Mouse (Mus musculus) neural tube, embryonic 12.5 days (tissue): ENCODE measurements at regions not wholly inside any gene's neighbourhood (a gene's known extent, or its start where the extent isn't known, plus 50 kb on each side); places are given as distances from the start of the nearest gene placed in this dataset.

Experiments
- ATAC-seq: fragments of 200-750 bp; cut with Nextera tagmentation; 2 replicates; pipeline ENCODE4 v1.8.0; 2017; ENCODE audit warnings: low read depth, mild to moderate bottlenecking, moderate TSS enrichment, moderate library complexity; ENCODE audit not compliant: low FRiP score
- H3K27ac ChIP-seq: fragments of 300-500 bp; sonication (generic); 2 replicates; pipeline ENCODE4 v1.5.1; 2016
- H3K27me3 ChIP-seq: fragments of 300-500 bp; sonication (generic); replicated peaks from 2 replicates; pipeline ENCODE4 v1.6.1; 2016; ENCODE audit warnings: mild to moderate bottlenecking
- H3K36me3 ChIP-seq: fragments of 300-500 bp; sonication (generic); 2 replicates; pipeline ENCODE4 v1.6.1; 2016; ENCODE audit warnings: mild to moderate bottlenecking
- H3K4me1 ChIP-seq: fragments of 300-500 bp; sonication (generic); 2 replicates; pipeline ENCODE4 v1.6.1; 2016
- H3K4me2 ChIP-seq: fragments of 300-500 bp; sonication (generic); replicated peaks from 2 replicates; pipeline ENCODE4 v1.6.1; 2016; ENCODE audit warnings: mild to moderate bottlenecking
- H3K4me3 ChIP-seq: fragments of 300-500 bp; sonication (generic); 2 replicates; pipeline ENCODE4 v1.5.1; 2016
- H3K9ac ChIP-seq: fragments of 300-500 bp; sonication (generic); 2 replicates; pipeline ENCODE4 v1.6.1; 2016; ENCODE audit warnings: mild to moderate bottlenecking
- H3K9me3 ChIP-seq: fragments of 300-500 bp; sonication (generic); 2 replicates; pipeline ENCODE4 v1.6.1; 2016; ENCODE audit warnings: mild to moderate bottlenecking
- WGBS: fragments of 180-500 bp; shearing (Covaris S2); methylation state at CpG from one replicate; pipeline ENCODE4 v1.1.7; 2016; 5-methylcytosine and 5-hydroxymethylcytosine counted together

DNA sequence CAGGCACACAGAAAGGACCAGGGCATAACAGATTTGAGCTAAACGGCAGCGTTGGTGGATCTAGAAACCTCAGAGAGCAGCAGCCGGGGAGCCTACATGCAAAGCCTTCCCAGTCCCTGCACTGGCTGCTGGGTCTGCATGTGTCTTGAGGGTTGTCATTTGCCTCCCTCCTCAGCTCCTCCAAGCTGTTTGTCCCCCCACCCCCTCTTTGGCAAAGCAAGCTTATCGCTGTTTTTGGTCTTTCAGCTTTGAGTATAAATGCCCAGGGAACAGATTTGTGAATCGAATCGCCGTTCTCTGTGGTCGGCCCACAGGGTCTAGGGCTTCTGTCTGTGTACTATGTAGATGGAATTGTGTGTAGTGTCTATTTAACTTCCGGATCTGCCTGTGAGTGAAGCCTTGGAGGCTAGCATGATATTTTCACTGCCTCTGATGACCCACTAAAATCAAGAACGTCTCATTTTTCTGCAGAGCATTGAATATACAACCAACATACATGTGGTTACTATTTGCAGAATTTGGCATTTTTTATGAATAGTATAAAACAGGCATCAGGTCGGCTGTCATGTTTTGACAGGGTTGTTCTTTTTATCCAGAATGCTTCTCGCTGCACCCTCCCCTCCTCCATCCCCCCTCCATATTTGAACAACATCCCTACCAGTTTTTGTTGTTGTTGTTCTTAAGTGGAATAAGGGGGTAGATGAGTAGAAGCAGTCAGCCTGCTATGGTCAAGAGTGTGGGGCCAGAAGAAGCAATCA is 121.3 kb upstream of the Gm10295 start:
- no peaks in the 10 kb centered on the region for H3K9me3 ChIP-seq
- peak overlapping the region; percentile 48 for H3K4me2 ChIP-seq
- H3K9ac ChIP-seq = no peak overlapping the region
- H3K36me3 ChIP-seq = no peaks in the 10 kb centered on the region
- H3K27me3 ChIP-seq = no peaks in the 10 kb centered on the region
- no peak for ATAC-seq
- H3K4me1 ChIP-seq = peaks cover 18% of the 10 kb centered on the region
- no peak overlapping the region for H3K4me3 ChIP-seq
- 54% methylated on average over 12 of the region's 12 CpGs for WGBS
- H3K27ac ChIP-seq = peak overlapping the region; percentile 42; the same call in 1 of the 2 replicates

DNA sequence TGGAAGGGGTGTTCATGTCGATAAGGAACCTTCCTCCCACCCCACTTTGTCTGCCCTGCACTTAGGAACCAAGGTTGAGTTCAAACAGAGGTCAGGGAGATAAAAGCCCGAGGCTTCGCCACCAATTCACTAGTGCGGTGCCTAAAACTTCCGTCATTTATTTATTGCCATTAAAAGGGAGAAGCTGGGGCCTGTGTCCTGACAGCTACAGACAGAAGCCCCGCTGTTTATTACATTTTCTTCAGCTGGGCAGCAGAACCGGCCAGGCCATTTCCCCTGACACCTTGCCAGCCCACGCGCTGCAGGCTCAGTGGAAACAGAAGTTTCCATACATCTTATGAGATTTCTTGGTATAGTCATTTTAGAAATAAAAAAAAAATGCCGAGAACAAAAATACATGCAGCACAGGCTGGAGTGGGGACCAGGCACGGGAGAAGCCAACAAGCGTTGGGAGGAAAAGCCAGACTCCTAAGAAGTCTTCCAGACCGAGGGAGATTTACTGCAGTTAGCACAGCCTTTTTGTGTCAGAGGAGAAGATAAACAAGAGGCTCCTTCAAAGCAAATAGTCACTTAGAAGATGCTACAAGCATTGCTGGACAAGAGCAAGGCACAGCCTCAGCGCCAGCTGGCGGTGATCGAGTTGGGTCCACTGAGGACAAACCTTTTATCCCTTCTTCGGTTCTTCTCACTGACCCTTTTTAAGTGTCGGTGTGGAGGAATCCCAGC is 120.5 kb upstream of the Gm10295 start:
- ATAC-seq = peak; percentile 65
- 3% methylated on average over 18 of the region's 18 CpGs for WGBS
- Histone ChIP-seq H3K9ac (no peak overlapping the region), H3K4me2 (peak overlapping the region; percentile 48), H3K4me3 (no peak overlapping the region), H3K9me3 (no peaks in the 10 kb centered on the region), H3K27ac (peak overlapping the region; percentile 42; the same call in 1 of the 2 replicates), H3K4me1 (peaks cover 18% of the 10 kb centered on the region), H3K27me3 (no peaks in the 10 kb centered on the region), H3K36me3 (no peaks in the 10 kb centered on the region)

DNA sequence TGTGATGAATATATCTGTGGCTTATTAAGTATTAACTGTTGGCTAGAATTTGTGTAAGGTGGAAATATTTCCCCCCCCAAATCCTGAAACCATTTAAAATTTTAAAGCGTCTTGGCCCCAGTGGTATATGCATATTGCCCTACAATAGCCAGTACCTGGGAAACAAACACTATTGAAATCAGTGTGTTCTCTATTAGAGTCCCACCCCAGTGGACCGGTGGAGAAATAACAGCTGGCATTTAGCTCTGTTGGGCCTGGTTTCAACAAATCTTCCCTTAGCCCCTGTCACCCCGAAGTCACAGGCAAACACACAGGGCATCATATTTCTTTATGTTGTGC is 120.0 kb upstream of the Gm10295 start:
- ATAC-seq = peak; percentile 68
- no peaks in the 10 kb centered on the region for H3K27me3 ChIP-seq
- peak overlapping the region; percentile 48 for H3K4me2 ChIP-seq
- no peak overlapping the region for H3K4me3 ChIP-seq
- no peaks in the 10 kb centered on the region for H3K9me3 ChIP-seq
- H3K27ac ChIP-seq = 0 out of 2 replicates have a peak overlapping the region, but pooled peaks have one; percentile 42
- H3K4me1 ChIP-seq = peaks cover 18% of the 10 kb centered on the region
- H3K9ac ChIP-seq = no peak overlapping the region
- WGBS = 5% methylated on average over 3 of the region's 3 CpGs
- no peaks in the 10 kb centered on the region for H3K36me3 ChIP-seq

DNA sequence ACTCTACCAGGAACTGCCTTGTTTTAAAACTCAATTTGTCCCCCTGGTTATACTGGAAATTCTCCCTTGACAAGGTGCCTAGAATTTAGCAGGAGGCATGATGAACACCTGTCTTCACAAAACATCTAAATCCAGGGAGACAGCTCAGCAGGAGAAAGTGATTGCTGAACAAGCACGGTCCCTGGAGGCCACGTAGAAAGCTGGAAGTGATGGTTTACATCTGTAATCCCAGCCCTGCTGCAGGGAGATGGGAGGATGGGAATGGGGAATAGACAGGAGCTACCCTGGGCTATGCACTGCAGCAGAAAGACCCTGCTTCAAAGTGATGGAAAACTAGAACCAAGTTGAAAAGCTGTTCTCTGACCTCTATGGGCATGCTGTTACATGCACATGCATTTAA is 119.1 kb upstream of the Gm10295 start:
- Histone ChIP-seq H3K9me3 (no peaks in the 10 kb centered on the region), H3K9ac (no peak overlapping the region), H3K4me3 (no peak overlapping the region), H3K4me2 (no peak overlapping the region), H3K27ac (no peak overlapping the region), H3K27me3 (no peaks in the 10 kb centered on the region), H3K4me1 (peaks cover 18% of the 10 kb centered on the region), H3K36me3 (no peaks in the 10 kb centered on the region)
- ATAC-seq = no peak
- 31% methylated on average over 2 of the region's 2 CpGs for WGBS

DNA sequence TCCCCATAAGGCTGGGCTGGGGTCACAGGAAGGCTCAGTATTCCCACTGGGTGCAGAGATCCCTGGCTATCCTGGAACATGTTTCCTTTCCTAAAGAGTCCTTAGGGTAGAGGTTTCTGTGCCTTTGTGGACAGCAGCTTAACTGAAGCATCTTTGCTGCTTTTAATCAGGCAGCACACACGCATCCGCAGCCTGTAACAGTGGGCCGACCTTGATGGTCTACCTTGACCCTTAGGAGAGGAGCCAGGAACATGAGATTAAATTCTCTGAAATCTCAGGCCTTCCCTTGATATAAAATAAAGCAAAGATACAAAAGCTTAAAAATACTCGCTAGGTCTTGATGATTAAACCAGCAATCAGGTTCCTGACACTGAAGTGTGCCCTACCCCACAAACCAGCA is 118.7 kb upstream of the Gm10295 start:
- H3K9ac ChIP-seq = no peak overlapping the region
- no peak overlapping the region for H3K4me2 ChIP-seq
- 88% methylated on average over 4 of the region's 4 CpGs for WGBS
- no peak for ATAC-seq
- H3K9me3 ChIP-seq = no peaks in the 10 kb centered on the region
- no peak overlapping the region for H3K4me3 ChIP-seq
- no peak overlapping the region for H3K27ac ChIP-seq
- H3K27me3 ChIP-seq = no peaks in the 10 kb centered on the region
- H3K36me3 ChIP-seq = no peaks in the 10 kb centered on the region
- peaks cover 18% of the 10 kb centered on the region for H3K4me1 ChIP-seq

DNA sequence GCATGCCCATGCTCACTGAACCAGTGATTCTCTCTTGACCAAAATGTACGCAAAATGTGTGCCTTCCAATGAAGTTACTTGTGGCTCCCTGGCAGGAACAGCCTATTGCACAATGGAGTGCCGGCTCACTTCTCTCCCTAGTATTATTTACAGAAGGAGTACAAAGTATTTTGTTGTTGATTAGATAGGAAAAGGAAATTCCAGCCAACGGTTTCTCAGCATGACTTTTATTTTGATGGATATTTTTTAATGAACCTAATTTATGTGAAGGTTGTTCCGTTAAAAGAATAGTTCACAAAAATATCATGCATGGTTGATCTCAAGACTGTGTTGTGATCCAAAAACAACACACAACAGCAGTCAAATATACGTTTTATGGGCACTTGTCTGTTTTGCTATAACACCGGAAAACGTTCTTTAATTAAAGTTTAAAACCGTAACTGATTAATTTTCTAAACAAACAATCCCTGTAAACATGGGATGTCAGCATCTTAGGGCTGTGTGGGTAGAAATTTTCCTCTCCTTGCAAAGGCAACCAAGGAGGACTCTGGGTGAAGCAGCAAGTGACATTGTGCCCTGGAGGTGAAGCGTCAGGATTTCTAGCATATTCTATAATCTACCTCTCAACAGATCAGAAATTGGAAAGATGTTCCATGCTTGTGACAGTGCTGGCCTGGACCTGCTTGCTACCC is 116.3 kb upstream of the Gm10295 start:
- Histone ChIP-seq H3K9ac (no peak overlapping the region), H3K9me3 (no peaks in the 10 kb centered on the region), H3K27me3 (no peaks in the 10 kb centered on the region), H3K4me1 (peaks cover 18% of the 10 kb centered on the region), H3K4me2 (no peak overlapping the region), H3K27ac (no peak overlapping the region), H3K36me3 (no peaks in the 10 kb centered on the region), H3K4me3 (no peak overlapping the region)
- ATAC-seq = no peak
- WGBS = 69% methylated on average over 9 of the region's 9 CpGs

DNA sequence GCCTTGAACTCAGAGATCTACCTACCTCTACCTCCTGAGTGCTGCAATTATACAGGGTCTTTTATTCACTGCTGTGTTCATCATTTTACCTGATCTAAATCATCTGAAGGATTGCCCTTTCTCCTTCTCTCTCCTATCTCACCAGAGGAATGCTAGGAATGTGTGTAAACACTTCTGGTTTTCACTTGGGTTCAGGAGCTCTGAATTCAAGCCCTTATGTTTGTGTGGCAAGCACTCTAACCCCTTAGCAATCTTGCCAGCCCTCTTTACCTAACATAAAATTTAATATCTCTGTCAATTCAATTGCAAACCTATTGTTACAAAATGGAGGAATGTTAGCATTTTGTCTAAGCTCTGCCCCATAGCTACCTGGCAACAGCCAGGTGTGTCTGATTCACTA is 112.8 kb upstream of the Gm10295 start:
- Histone ChIP-seq H3K4me2 (no peak overlapping the region), H3K27me3 (no peaks in the 10 kb centered on the region), H3K36me3 (no peaks in the 10 kb centered on the region), H3K9me3 (no peaks in the 10 kb centered on the region), H3K27ac (no peak overlapping the region), H3K4me3 (no peak overlapping the region), H3K9ac (no peak overlapping the region), H3K4me1 (no peaks in the 10 kb centered on the region)
- no peak for ATAC-seq

DNA sequence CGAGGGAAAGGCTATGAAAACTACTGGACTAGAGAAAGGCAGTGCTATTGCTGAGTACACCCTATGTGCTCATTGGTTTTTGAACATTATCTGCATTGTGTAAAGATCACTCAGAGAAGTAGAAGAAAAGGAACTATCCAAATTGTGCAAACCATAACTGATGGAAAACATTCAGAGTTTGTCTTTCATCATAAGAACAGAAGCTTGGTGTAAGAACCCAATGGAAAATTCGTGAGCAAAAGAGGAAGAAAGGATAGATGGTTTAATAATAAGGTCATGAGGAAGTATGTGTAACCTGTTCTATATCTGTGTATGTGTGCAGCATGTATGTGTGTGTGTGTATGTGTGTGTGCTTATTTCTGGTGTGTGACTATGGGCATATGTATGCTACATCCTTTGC is 112.3 kb upstream of the Gm10295 start:
- no peak overlapping the region for H3K9ac ChIP-seq
- H3K36me3 ChIP-seq = no peaks in the 10 kb centered on the region
- ATAC-seq = no peak
- no peaks in the 10 kb centered on the region for H3K4me1 ChIP-seq
- no peaks in the 10 kb centered on the region for H3K27me3 ChIP-seq
- WGBS = 87% methylated on average over 2 of the region's 2 CpGs
- H3K4me2 ChIP-seq = no peak overlapping the region
- H3K9me3 ChIP-seq = no peaks in the 10 kb centered on the region
- H3K4me3 ChIP-seq = no peak overlapping the region
- no peak overlapping the region for H3K27ac ChIP-seq

DNA sequence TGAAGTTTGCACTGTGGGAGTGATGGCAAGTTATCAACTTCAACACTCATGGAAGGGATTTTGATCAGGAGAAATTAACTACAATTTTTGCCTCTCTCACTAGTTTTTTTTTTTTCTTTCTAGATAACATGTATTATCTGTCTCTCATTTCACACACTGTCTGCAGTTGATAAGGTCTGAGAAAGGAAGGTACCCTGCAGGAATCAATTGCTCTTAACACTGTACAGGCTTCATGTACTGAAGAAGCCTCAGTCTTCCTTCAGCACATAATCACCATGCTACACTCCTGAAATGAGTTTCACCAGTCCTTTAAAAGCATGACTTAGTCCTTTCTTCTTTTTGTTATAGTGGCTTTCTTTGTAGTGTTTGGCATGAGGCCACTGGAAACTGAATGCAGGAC is 108.5 kb upstream of the Gm10295 start:
- Histone ChIP-seq H3K27ac (no peak overlapping the region), H3K36me3 (no peaks in the 10 kb centered on the region), H3K9me3 (no peaks in the 10 kb centered on the region), H3K4me3 (no peak overlapping the region), H3K27me3 (no peaks in the 10 kb centered on the region), H3K9ac (no peak overlapping the region), H3K4me1 (no peaks in the 10 kb centered on the region), H3K4me2 (no peak overlapping the region)
- ATAC-seq = no peak

DNA sequence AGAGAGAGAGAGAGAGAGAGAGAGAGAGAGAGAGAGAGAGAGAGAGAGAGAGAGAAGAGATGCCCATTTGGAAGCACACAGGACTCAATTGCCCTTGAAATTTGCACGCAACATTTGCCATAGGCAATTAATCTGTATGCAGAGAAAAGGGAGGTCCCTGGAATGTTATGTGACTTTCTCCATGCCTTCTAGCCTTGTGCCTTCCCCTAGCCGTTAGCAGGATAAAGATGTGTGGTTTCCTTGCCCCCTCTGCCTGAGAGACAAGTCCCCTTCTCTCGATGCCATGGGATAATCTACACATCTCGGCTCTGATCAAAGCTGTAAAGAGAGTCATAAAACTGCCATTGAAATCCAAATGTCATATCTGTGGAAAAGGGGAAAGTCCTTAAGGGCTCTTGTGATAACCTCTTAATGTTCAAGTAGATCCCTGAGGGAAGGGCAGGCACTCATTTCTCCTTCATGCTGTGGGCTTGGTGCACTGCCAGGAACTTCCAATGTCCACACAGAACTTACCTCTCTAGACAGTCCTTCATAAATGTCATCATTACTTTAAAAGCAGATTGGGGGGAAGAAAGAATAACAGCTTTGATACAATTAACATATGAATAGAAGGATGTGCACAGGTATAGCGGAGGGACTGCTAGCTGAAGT is 106.9 kb upstream of the Gm10295 start:
- no peaks in the 10 kb centered on the region for H3K4me1 ChIP-seq
- WGBS = 44% methylated on average over 5 of the region's 5 CpGs
- H3K36me3 ChIP-seq = no peaks in the 10 kb centered on the region
- no peak overlapping the region for H3K27ac ChIP-seq
- no peaks in the 10 kb centered on the region for H3K9me3 ChIP-seq
- H3K4me3 ChIP-seq = no peak overlapping the region
- H3K27me3 ChIP-seq = no peaks in the 10 kb centered on the region
- no peak overlapping the region for H3K9ac ChIP-seq
- ATAC-seq = no peak
- no peak overlapping the region for H3K4me2 ChIP-seq

DNA sequence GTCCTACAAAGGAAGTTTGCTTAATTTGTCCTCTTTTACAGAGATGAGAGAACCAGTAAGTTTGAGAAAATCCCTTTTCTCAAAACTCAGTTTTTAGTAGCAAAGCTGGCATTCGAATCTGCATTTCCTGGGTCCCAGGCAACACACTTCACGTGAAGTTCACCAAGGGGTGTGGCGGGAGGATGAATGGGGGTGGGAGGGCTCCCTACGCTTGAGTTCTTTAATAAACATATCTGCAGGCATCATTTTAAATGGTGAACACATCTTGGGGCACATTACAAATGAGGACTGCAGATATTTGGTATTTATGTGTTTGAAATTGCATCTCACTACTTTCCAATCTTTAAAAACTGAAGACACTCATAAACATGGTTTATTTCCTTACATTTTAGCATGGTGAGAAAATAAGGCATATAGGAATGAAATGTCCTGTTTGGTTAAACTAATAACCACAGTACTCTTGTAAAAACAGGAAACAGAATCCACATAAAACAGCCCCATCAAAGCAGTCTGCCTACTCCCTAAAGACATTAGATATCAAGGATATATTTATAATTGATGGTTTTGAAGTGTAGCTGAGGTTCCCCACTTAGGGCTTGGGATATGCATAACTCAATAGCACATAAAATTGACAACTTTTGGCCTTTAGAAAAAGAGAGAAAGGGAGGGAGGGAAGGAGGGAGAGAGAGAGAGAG is 106.3 kb upstream of the Gm10295 start:
- Histone ChIP-seq H3K36me3 (no peaks in the 10 kb centered on the region), H3K4me1 (no peaks in the 10 kb centered on the region), H3K4me2 (no peak overlapping the region), H3K9me3 (no peaks in the 10 kb centered on the region), H3K9ac (no peak overlapping the region), H3K27ac (no peak overlapping the region), H3K4me3 (no peak overlapping the region), H3K27me3 (no peaks in the 10 kb centered on the region)
- ATAC-seq = no peak
- 79% methylated on average over 4 of the region's 4 CpGs for WGBS

DNA sequence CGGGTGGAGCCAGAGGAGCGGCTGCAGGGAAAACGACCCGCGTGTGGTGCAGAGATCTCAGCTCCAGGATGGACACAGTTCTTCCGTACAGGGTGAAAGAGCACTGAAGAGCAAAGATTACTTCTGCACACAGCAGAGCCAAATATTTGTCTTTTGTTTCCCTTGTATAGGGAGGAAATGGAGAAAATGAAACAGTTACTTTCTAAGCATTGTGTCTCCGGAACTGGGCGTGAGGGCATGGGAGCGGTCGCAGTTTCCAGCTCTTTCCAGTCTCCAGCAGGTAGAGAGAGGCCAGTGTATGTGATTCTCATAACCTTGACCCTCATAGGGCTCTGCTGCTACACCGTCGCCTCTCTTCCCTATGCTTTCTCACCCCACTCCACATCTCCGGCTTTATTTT is 105.1 kb upstream of the Gm10295 start:
- no peaks in the 10 kb centered on the region for H3K9me3 ChIP-seq

More for the DNA sequence above, 105.1 kb upstream of the Gm10295 start:
- Histone ChIP-seq H3K4me3 (no peak overlapping the region), H3K36me3 (no peaks in the 10 kb centered on the region), H3K27ac (no peak overlapping the region), H3K27me3 (no peaks in the 10 kb centered on the region), H3K4me2 (no peak overlapping the region), H3K4me1 (no peaks in the 10 kb centered on the region), H3K9ac (no peak overlapping the region)
- ATAC-seq = no peak
- 90% methylated on average over 13 of the region's 13 CpGs for WGBS
